Mouse (Mus musculus): ENCODE data around the gene Gid8. TPM values are rescaled to one million over a fixed set of nuclear protein-coding genes. Genes with fewer than 3 reads are reported as not detected.

Gene Gid8
- polyA plus RNA-seq (2014; fragmentation: Nextera tagmentation; extraction: Ambion mirVana) = 58.6 and 59.1 TPM in 2 replicates

- Histone ChIP-seq H3K27ac (ENCODE audit: low read depth) (peak within 1 kb of the TSS; percentile 88), H3K9ac (peak within 1 kb of the TSS; percentile 99), H3K36me3 (ENCODE audit: insufficient read depth) (peaks cover 31% of the 10 kb centered on the region), H3K9me3 (ENCODE audit: low read depth, low read length) (no peaks in the 10 kb centered on the region), H3K4me3 (ENCODE audit: low read depth, low read length) (peak within 1 kb of the TSS; percentile 99), H3K4me1 (ENCODE audit: insufficient read depth) (peaks cover 12% of the 10 kb centered on the region; the same call in 1 of the 2 replicates), H3K4me2 (peak within 1 kb of the TSS; percentile 86), H3K27me3 (ENCODE audit: insufficient read depth, low read length) (no peaks in the 10 kb centered on the region)
- DNase-seq (peak; percentile 99), ATAC-seq (ENCODE audit: insufficient read depth) (peak; percentile 94)
- TF ChIP-seq CTCF (IDR thresholded peaks at IDR 0.05; ENCODE audit: low read depth) = no peak
- WGBS = under 1% methylated on average over 43 of the region's 43 CpGs
These were observed at the start of gene Gid8, which contains the start of gene Dido1 for GRCm38 (mm10) chr2:180709923-180710272. Gene Gid8, plus strand, starts transcription at chr2:180710117. Gene Dido1, minus strand, starts transcription at chr2:180709999.

- Histone ChIP-seq H3K4me1 (ENCODE audit: insufficient read depth) (no peaks in the 10 kb centered on the region), H3K9ac (no peak overlapping the region), H3K27me3 (ENCODE audit: insufficient read depth, low read length) (no peaks in the 10 kb centered on the region), H3K36me3 (ENCODE audit: insufficient read depth) (peaks cover 41% of the 10 kb centered on the region), H3K4me3 (ENCODE audit: low read depth, low read length) (no peak overlapping the region), H3K9me3 (ENCODE audit: low read depth, low read length) (no peaks in the 10 kb centered on the region), H3K4me2 (no peak overlapping the region), H3K27ac (ENCODE audit: low read depth) (no peak overlapping the region)
- no peak for ATAC-seq (ENCODE audit: insufficient read depth)
- WGBS = 91% methylated on average over 5 of the region's 5 CpGs
- no peak for DNase-seq
- TF ChIP-seq CTCF (IDR thresholded peaks at IDR 0.05; ENCODE audit: low read depth) = no peak
These were observed 49.4 kb upstream of the Gid8 start for GRCm38 (mm10) chr2:180660521-180660920.

- Histone ChIP-seq H3K4me2 (no peak overlapping the region), H3K4me1 (ENCODE audit: insufficient read depth) (no peaks in the 10 kb centered on the region), H3K4me3 (ENCODE audit: low read depth, low read length) (no peak overlapping the region), H3K27ac (ENCODE audit: low read depth) (no peak overlapping the region), H3K9ac (no peak overlapping the region), H3K9me3 (ENCODE audit: low read depth, low read length) (no peaks in the 10 kb centered on the region), H3K36me3 (ENCODE audit: insufficient read depth) (peaks cover 55% of the 10 kb centered on the region), H3K27me3 (ENCODE audit: insufficient read depth, low read length) (no peaks in the 10 kb centered on the region)
- WGBS = 81% methylated on average over 4 of the region's 4 CpGs
- DNase-seq (no peak), ATAC-seq (ENCODE audit: insufficient read depth) (no peak)
- no peak for TF ChIP-seq CTCF (IDR thresholded peaks at IDR 0.05; ENCODE audit: low read depth)
These were observed 47.9 kb upstream of the Gid8 start for GRCm38 (mm10) chr2:180662008-180662407.

GRCm38 (mm10) chr2:180676706-180677105 lies 33.2 kb upstream of the Gid8 start:
- WGBS = 74% methylated on average over 2 of the region's 2 CpGs
- Histone ChIP-seq H3K4me1 (ENCODE audit: insufficient read depth) (no peaks in the 10 kb centered on the region), H3K27ac (ENCODE audit: low read depth) (no peak overlapping the region), H3K9me3 (ENCODE audit: low read depth, low read length) (no peaks in the 10 kb centered on the region), H3K4me3 (ENCODE audit: low read depth, low read length) (no peak overlapping the region), H3K9ac (no peak overlapping the region), H3K36me3 (ENCODE audit: insufficient read depth) (peaks cover 57% of the 10 kb centered on the region), H3K27me3 (ENCODE audit: insufficient read depth, low read length) (no peaks in the 10 kb centered on the region), H3K4me2 (no peak overlapping the region)
- no peak for ATAC-seq (ENCODE audit: insufficient read depth)
- DNase-seq = no peak
- no peak for TF ChIP-seq CTCF (IDR thresholded peaks at IDR 0.05; ENCODE audit: low read depth)

GRCm38 (mm10) chr2:180678609-180679140 lies 31.2 kb upstream of the Gid8 start:
- H3K4me1 ChIP-seq (ENCODE audit: insufficient read depth) = no peaks in the 10 kb centered on the region
- peak; percentile 79 for DNase-seq
- H3K36me3 ChIP-seq (ENCODE audit: insufficient read depth) = peaks cover 57% of the 10 kb centered on the region

GRCm38 (mm10) chr2:180681225-180681624 lies 28.7 kb upstream of the Gid8 start:
- H3K4me3 ChIP-seq (ENCODE audit: low read depth, low read length) = no peak overlapping the region
- no peak overlapping the region for H3K9ac ChIP-seq
- peaks cover 66% of the 10 kb centered on the region for H3K36me3 ChIP-seq (ENCODE audit: insufficient read depth)
- no peak overlapping the region for H3K27ac ChIP-seq (ENCODE audit: low read depth)
- H3K9me3 ChIP-seq (ENCODE audit: low read depth, low read length) = no peaks in the 10 kb centered on the region
- DNase-seq = no peak
- no peak for TF ChIP-seq CTCF (IDR thresholded peaks at IDR 0.05; ENCODE audit: low read depth)
- 58% methylated on average over 2 of the region's 2 CpGs for WGBS
- ATAC-seq (ENCODE audit: insufficient read depth) = no peak
- H3K4me1 ChIP-seq (ENCODE audit: insufficient read depth) = no peaks in the 10 kb centered on the region
- H3K27me3 ChIP-seq (ENCODE audit: insufficient read depth, low read length) = no peaks in the 10 kb centered on the region
- no peak overlapping the region for H3K4me2 ChIP-seq

More at GRCm38 (mm10) chr2:180678609-180679140, 31.2 kb upstream of the Gid8 start:
- peak; percentile 72 for ATAC-seq (ENCODE audit: insufficient read depth)
- WGBS = 19% methylated on average over 4 of the region's 4 CpGs
- Histone ChIP-seq H3K27me3 (ENCODE audit: insufficient read depth, low read length) (no peaks in the 10 kb centered on the region), H3K9ac (no peak overlapping the region), H3K9me3 (ENCODE audit: low read depth, low read length) (no peaks in the 10 kb centered on the region), H3K27ac (ENCODE audit: low read depth) (no peak overlapping the region), H3K4me2 (no peak overlapping the region), H3K4me3 (ENCODE audit: low read depth, low read length) (no peak overlapping the region)
- peak; percentile 79 for TF ChIP-seq CTCF (IDR thresholded peaks at IDR 0.05; ENCODE audit: low read depth)

- no peak for ATAC-seq (ENCODE audit: insufficient read depth)
- no peak overlapping the region for H3K4me2 ChIP-seq
- H3K36me3 ChIP-seq (ENCODE audit: insufficient read depth) = peaks cover 89% of the 10 kb centered on the region
- no peak for TF ChIP-seq CTCF (IDR thresholded peaks at IDR 0.05; ENCODE audit: low read depth)
- H3K27ac ChIP-seq (ENCODE audit: low read depth) = no peak overlapping the region
- 86% methylated on average over 2 of the region's 2 CpGs for WGBS
- H3K9me3 ChIP-seq (ENCODE audit: low read depth, low read length) = no peaks in the 10 kb centered on the region
- H3K4me1 ChIP-seq (ENCODE audit: insufficient read depth) = no peaks in the 10 kb centered on the region
- H3K4me3 ChIP-seq (ENCODE audit: low read depth, low read length) = no peak overlapping the region
- no peak overlapping the region for H3K9ac ChIP-seq
- no peak for DNase-seq
- H3K27me3 ChIP-seq (ENCODE audit: insufficient read depth, low read length) = no peaks in the 10 kb centered on the region
These were observed 26.4 kb upstream of the Gid8 start for GRCm38 (mm10) chr2:180683524-180683923.

All from lung, embryonic 14.5 days (tissue).